Mouse (Mus musculus) stomach, postnatal 0 days (tissue): ENCODE measurements around the gene Wdr47. TPM values are rescaled to one million over a fixed set of nuclear protein-coding genes. Genes with fewer than 3 reads are reported as not detected.
"Not testable (repeated sequence)": the region's sequence is repeated elsewhere in the genome, so short reads cannot be mapped to it uniquely, and the experiment has no call there.

Experiments used
- ATAC-seq: fragments of 200-750 bp; cut with Nextera tagmentation; 2 replicates; pipeline ENCODE4 v1.8.0; 2017; ENCODE audit not compliant: low FRiP score, low TSS enrichment
- DNase-seq: peaks from one replicate; pipeline ENCODE4 v3.0.0-alpha.2; 2016; ENCODE audit warnings: low spot score
- H3K27ac ChIP-seq: fragments of 300-500 bp; sonication (generic); replicated peaks from 2 replicates; pipeline ENCODE4 v1.5.1; 2014; ENCODE audit warnings: mild to moderate bottlenecking, control low read depth
- H3K27me3 ChIP-seq: fragments of 300-500 bp; sonication (generic); 2 replicates; pipeline ENCODE4 v1.6.1; 2014; ENCODE audit warnings: low read length; ENCODE audit not compliant: control insufficient read depth, insufficient read depth
- H3K36me3 ChIP-seq: fragments of 300-500 bp; sonication (generic); 2 replicates; pipeline ENCODE4 v1.6.1; 2014; ENCODE audit warnings: low read length, mixed read lengths; ENCODE audit not compliant: control insufficient read depth, insufficient read depth
- H3K4me1 ChIP-seq: fragments of 300-500 bp; sonication (generic); replicated peaks from 2 replicates; pipeline ENCODE4 v1.6.1; 2014; ENCODE audit warnings: antibody characterized with exemption; ENCODE audit not compliant: control insufficient read depth, insufficient read depth
- H3K4me2 ChIP-seq: fragments of 300-500 bp; sonication (generic); replicated peaks from 2 replicates; pipeline ENCODE4 v1.6.1; 2014; ENCODE audit warnings: low read depth, mild to moderate bottlenecking, control low read depth, moderate library complexity
- H3K4me3 ChIP-seq: fragments of 300-500 bp; sonication (generic); 2 replicates; pipeline ENCODE4 v1.5.1; 2014; ENCODE audit warnings: low read depth, low read length, control low read depth
- H3K9ac ChIP-seq: fragments of 300-500 bp; sonication (generic); 2 replicates; pipeline ENCODE4 v1.6.1; 2014; ENCODE audit warnings: mild to moderate bottlenecking, low read length, control low read depth, mixed read lengths
- H3K9me3 ChIP-seq: fragments of 300-500 bp; sonication (generic); 2 replicates; pipeline ENCODE4 v1.6.1; 2016; ENCODE audit warnings: low read length; ENCODE audit not compliant: control insufficient read depth
- CTCF ChIP-seq: IDR thresholded peaks from 2 replicates; pipeline ENCODE4 v1.5.1; 2016; ENCODE audit warnings: antibody characterized with exemption, low read depth, mild to moderate bottlenecking, moderate library complexity
- EP300 ChIP-seq: optimal IDR thresholded peaks from 2 replicates; pipeline ENCODE3; 2016; ENCODE audit warnings: antibody characterized with exemption
- WGBS: fragments of 180-500 bp; shearing (Covaris S2); extraction: QIAGEN DNeasy Blood & Tissue Kit; methylation state at CpG from one replicate; pipeline ENCODE4 v1.1.7; 2014; 5-methylcytosine and 5-hydroxymethylcytosine counted together
- polyA plus RNA-seq: library from polyadenylated mRNA; unstranded; fragments of >200 nt; fragmentation: Nextera tagmentation; extraction: Ambion mirVana; gene quantifications from 2 replicates; pipeline ENCODE4 v1.2.1, GENCODE M21; 2015

Gene Wdr47
- polyA plus RNA-seq, 1 experiment from 2014 or later, result 5.3 TPM

DNA sequence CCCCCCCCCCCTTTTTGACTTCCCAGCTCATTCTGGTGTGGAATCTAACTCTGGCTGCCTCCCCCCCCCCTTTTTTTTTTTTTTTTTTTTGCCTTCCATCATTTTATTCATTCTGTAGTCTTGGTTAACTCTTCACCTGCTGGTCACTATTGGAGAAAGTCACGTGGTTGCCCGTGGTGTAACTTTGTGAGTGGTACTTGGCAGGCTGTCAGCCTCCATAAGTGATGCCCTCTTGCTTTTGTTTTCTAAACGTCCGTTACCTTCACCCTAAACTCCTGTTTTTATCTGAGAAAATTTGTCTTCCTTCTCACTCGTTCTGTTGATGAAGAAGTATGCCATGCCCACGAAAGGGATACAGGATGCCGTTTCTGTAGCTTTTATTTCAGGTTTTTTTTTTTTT is 64.4 kb downstream of the Wdr47 start:
- H3K27ac ChIP-seq, result no peak overlapping the region
- 82% methylated on average over 7 of the region's 7 CpGs for WGBS
- H3K4me3 ChIP-seq, result no peak overlapping the region
- H3K36me3 ChIP-seq, result no peaks in the 10 kb centered on the region
- no peak overlapping the region for H3K9ac ChIP-seq
- no peaks in the 10 kb centered on the region for H3K9me3 ChIP-seq
- H3K27me3 ChIP-seq, result no peaks in the 10 kb centered on the region
- TF ChIP-seq EP300, result no peak
- TF ChIP-seq CTCF, result no peak
- no peak overlapping the region for H3K4me2 ChIP-seq
- H3K4me1 ChIP-seq, result no peaks in the 10 kb centered on the region
- DNase-seq (no peak), ATAC-seq (no peak)

DNA sequence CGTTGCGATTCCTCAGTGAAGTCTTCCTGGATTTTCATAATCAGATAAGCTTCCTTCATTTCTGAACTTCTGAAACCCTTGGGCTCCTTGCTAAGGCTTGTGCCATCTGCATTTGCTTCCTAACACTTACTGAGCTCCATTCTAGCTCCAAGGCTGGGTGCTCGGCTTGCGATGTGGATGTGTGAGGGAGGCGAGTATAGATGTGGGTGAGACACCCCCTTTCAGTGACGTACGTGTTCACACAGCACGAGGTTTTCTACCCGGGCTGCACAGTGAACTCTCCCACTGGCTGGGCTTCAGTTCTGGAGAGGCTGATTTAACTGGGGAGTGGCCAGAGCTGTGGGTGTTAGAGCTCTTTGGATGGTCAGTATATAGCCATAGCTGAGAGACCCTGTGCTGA is 67.5 kb downstream of the Wdr47 start:
- 91% methylated on average over 9 of the region's 9 CpGs for WGBS
- H3K4me3 ChIP-seq, result no peak overlapping the region
- no peaks in the 10 kb centered on the region for H3K9me3 ChIP-seq
- no peak overlapping the region for H3K27ac ChIP-seq
- no peaks in the 10 kb centered on the region for H3K4me1 ChIP-seq
- no peak overlapping the region for H3K4me2 ChIP-seq
- no peaks in the 10 kb centered on the region for H3K27me3 ChIP-seq
- peaks cover 2% of the 10 kb centered on the region for H3K36me3 ChIP-seq
- DNase-seq (no peak), ATAC-seq (no peak)
- no peak overlapping the region for H3K9ac ChIP-seq
- TF ChIP-seq EP300 (no peak), CTCF (no peak)

DNA sequence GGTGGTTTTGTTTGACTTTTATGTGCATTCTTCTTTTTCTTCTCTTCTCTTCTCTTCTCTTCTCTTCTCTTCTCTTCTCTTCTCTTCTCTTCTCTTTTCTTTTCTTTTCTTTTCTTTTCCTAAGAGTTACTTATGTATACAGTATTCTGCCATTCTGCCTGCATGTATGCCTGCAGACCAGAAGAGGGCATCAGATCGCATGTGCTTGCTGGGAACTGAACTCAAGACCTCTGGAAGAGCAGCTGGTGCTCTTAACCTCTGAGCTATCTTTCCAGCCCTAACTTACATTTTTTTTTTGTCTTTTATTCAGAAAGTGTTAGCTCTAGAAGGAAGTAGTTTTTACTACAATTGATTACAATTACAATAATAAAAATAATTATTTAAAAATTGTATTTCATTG is 69.9 kb downstream of the Wdr47 start:
- Histone ChIP-seq H3K4me2 (no peak overlapping the region), H3K4me3 (no peak overlapping the region), H3K4me1 (no peaks in the 10 kb centered on the region), H3K27me3 (no peaks in the 10 kb centered on the region), H3K9ac (no peak overlapping the region), H3K9me3 (no peaks in the 10 kb centered on the region), H3K36me3 (peaks cover 5% of the 10 kb centered on the region), H3K27ac (no peak overlapping the region)
- ATAC-seq, result no peak
- no peak for TF ChIP-seq EP300
- peak; percentile 45 for TF ChIP-seq CTCF
- WGBS, result 83% methylated on average over 1 of the region's 1 CpGs
- DNase-seq, result no peak

DNA sequence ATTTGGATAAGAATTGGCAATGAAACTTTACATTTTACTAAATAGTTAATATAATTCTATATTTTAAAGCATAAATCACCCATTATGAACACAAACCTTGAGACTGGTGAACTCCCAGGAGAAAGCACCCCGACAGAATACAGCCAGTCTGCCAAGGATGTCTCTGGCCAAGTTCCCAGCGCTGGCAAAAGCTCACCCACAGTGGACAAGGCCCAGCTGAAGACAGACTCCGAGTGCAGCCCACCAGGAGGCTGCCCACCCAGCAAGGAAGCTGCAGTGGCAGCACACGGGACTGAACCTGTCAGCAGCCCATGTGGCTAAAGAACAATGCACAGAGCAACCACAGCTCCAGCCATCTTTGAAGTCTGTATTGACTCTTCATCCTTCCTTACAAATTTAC is 85.5 kb downstream of the Wdr47 start:
- TF ChIP-seq CTCF, result no peak
- TF ChIP-seq EP300, result no peak
- H3K36me3 ChIP-seq, result peaks cover 48% of the 10 kb centered on the region

DNA sequence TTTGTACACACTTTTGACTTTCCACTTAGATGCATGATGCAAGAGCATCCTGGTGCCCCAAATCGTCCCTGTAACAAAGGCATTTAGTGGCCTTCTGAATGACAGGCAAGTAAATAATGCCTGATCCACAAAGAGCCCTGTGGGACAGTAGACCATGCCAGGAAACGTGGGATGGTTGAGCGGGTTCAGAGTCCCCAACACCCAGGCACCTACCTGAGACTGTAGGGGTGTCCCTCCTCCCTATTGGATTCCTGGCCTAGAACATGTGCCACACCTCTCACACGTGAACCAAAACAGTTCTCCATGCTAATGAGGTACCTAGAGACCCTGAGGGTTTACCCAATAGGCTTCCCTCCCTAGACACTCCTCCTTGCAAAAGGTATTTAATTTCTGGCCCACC is 89.9 kb downstream of the Wdr47 start:
- Histone ChIP-seq H3K27ac (no peak overlapping the region), H3K9me3 (no peaks in the 10 kb centered on the region), H3K27me3 (no peaks in the 10 kb centered on the region), H3K4me1 (no peaks in the 10 kb centered on the region), H3K4me3 (no peak overlapping the region), H3K4me2 (no peak overlapping the region), H3K9ac (no peak overlapping the region), H3K36me3 (peaks cover 52% of the 10 kb centered on the region)
- no peak for DNase-seq
- 69% methylated on average over 4 of the region's 4 CpGs for WGBS
- TF ChIP-seq EP300, result no peak
- TF ChIP-seq CTCF, result no peak
- ATAC-seq, result no peak

More for the DNA sequence above, 85.5 kb downstream of the Wdr47 start:
- Histone ChIP-seq H3K9ac (no peak overlapping the region), H3K9me3 (no peaks in the 10 kb centered on the region), H3K4me2 (no peak overlapping the region), H3K4me3 (no peak overlapping the region), H3K27me3 (no peaks in the 10 kb centered on the region), H3K27ac (no peak overlapping the region), H3K4me1 (no peaks in the 10 kb centered on the region)
- WGBS, result 65% methylated on average over 4 of the region's 4 CpGs
- ATAC-seq (no peak), DNase-seq (no peak)

DNA sequence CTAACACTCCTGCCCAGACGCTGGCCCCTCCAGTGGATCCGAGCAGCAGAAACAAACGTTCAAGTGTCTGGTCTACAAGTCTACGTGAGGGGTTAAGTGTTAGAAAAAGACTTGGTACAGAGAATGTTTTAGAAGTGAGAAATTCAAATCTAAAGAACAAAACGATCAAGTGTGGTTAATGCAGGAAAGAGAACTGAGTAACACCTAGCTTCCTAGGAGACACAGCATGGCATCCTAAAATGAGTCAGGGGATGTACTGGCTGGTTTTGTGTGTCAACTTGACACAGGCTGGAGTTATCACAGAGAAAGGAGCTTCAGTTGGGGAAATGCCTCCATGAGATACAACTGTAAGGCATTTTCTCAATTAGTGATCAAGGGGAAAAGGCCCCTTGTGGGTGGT is 92.5 kb downstream of the Wdr47 start:
- not testable (repeated sequence) for H3K27me3 ChIP-seq, H3K9me3 ChIP-seq, H3K4me3 ChIP-seq, DNase-seq, H3K4me1 ChIP-seq, ATAC-seq, H3K9ac ChIP-seq, H3K4me2 ChIP-seq, H3K27ac ChIP-seq
- peaks cover 43% of the 10 kb centered on the region for H3K36me3 ChIP-seq
- WGBS, result 89% methylated on average over 5 of the region's 5 CpGs

DNA sequence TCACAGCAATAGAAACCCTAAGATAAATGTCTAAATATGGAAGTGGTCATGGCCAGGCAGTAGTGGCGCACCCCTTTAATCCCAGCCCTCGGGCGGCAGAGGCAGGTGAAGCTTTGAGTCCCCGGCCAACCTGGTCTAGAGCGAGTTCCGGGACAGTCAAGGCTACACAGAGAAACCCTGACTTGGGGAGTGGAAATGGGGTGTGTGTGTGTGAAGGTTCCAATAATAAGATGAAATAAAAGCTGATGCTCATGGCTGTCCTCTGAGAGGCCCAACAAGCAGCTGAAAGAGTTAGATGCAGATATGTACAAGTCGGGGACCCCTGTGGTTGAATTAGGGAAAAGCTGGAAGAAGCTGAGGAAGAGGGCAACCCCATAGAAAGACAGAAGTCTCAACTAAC is 94.6 kb downstream of the Wdr47 start:
- no peak overlapping the region for H3K27ac ChIP-seq
- H3K27me3 ChIP-seq, result no peaks in the 10 kb centered on the region
- no peak overlapping the region for H3K4me3 ChIP-seq
- peaks cover 36% of the 10 kb centered on the region for H3K36me3 ChIP-seq
- H3K4me1 ChIP-seq, result no peaks in the 10 kb centered on the region
- H3K9me3 ChIP-seq, result no peaks in the 10 kb centered on the region
- no peak overlapping the region for H3K9ac ChIP-seq
- H3K4me2 ChIP-seq, result no peak overlapping the region
- 95% methylated on average over 7 of the region's 7 CpGs for WGBS
- TF ChIP-seq CTCF (no peak), EP300 (no peak)
- no peak for ATAC-seq
- DNase-seq, result no peak
